Mouse (Mus musculus) intestine, postnatal 0 days (tissue): ENCODE measurements around the gene Atg10. TPM values are rescaled to one million over a fixed set of nuclear protein-coding genes. Genes with fewer than 3 reads are reported as not detected.

Source experiments
- ATAC-seq: fragments of 200-750 bp; cut with Nextera tagmentation; 2 replicates; pipeline ENCODE4 v1.8.0; 2017; ENCODE audit warnings: mild to moderate bottlenecking, moderate TSS enrichment, moderate library complexity
- H3K27ac ChIP-seq: fragments of 300-500 bp; sonication (generic); 2 replicates; pipeline ENCODE4 v1.5.1; 2014; ENCODE audit warnings: mild to moderate bottlenecking, low read depth, low read length, moderate library complexity
- H3K27me3 ChIP-seq: fragments of 300-500 bp; sonication (generic); replicated peaks from 2 replicates; pipeline ENCODE4 v1.6.1; 2014; ENCODE audit warnings: low read length, mixed read lengths; ENCODE audit not compliant: control insufficient read depth, insufficient read depth
- H3K36me3 ChIP-seq: fragments of 300-500 bp; sonication (generic); 2 replicates; pipeline ENCODE4 v1.6.1; 2014; ENCODE audit warnings: mild to moderate bottlenecking, moderate library complexity; ENCODE audit not compliant: control insufficient read depth, insufficient read depth
- H3K4me1 ChIP-seq: fragments of 300-500 bp; sonication (generic); replicated peaks from 2 replicates; pipeline ENCODE4 v1.6.1; 2014; ENCODE audit warnings: antibody characterized with exemption, low read length, mixed read lengths; ENCODE audit not compliant: control insufficient read depth, insufficient read depth
- H3K4me2 ChIP-seq: fragments of 300-500 bp; sonication (generic); replicated peaks from 2 replicates; pipeline ENCODE4 v1.6.1; 2014; ENCODE audit warnings: low read depth, mild to moderate bottlenecking, moderate library complexity
- H3K4me3 ChIP-seq: fragments of 300-500 bp; sonication (generic); 2 replicates; pipeline ENCODE4 v1.5.1; 2014; ENCODE audit warnings: low read depth, low read length
- H3K9ac ChIP-seq: fragments of 300-500 bp; sonication (generic); 2 replicates; pipeline ENCODE4 v1.6.1; 2014; ENCODE audit warnings: mild to moderate bottlenecking, low read depth, low read length
- H3K9me3 ChIP-seq: fragments of 300-500 bp; sonication (generic); 2 replicates; pipeline ENCODE4 v1.6.1; 2016; ENCODE audit warnings: mixed run types; ENCODE audit not compliant: control insufficient read depth
- CTCF ChIP-seq: sonication (generic); IDR thresholded peaks from 2 replicates; pipeline ENCODE4 v1.5.1; 2016; ENCODE audit warnings: low read depth, mild to moderate bottlenecking, control low read depth, antibody characterized with exemption, moderate library complexity
- WGBS: fragments of 180-500 bp; shearing (Covaris S2); extraction: QIAGEN DNeasy Blood & Tissue Kit; methylation state at CpG from one replicate; pipeline ENCODE4 v1.1.7; 2014; 5-methylcytosine and 5-hydroxymethylcytosine counted together
- polyA plus RNA-seq: library from polyadenylated mRNA; unstranded; fragments of >200 nt; fragmentation: Nextera tagmentation; extraction: Ambion mirVana; gene quantifications from 2 replicates; pipeline ENCODE4 v1.2.1, GENCODE M21; 2015

Atg10 gene
- polyA plus RNA-seq, 1 experiment from 2014 or later: 24.5 TPM

- Histone ChIP-seq H3K27ac (no peak overlapping the region), H3K9me3 (no peaks in the 10 kb centered on the region), H3K27me3 (no peaks in the 10 kb centered on the region), H3K9ac (no peak overlapping the region), H3K36me3 (no peaks in the 10 kb centered on the region), H3K4me2 (no peak overlapping the region), H3K4me1 (no peaks in the 10 kb centered on the region), H3K4me3 (no peak overlapping the region)
- TF ChIP-seq CTCF: no peak
- 91% methylated on average over 5 of the region's 5 CpGs for WGBS
- ATAC-seq: no peak
Observed at GRCm38 (mm10) chr13:90890111-90890510, 333.7 kb downstream of the Atg10 start.

- under 1% methylated on average over 18 of the region's 18 CpGs for WGBS
- H3K27me3 ChIP-seq: no peaks in the 10 kb centered on the region
- H3K9ac ChIP-seq: no peak overlapping the region
- peak; percentile 82 for TF ChIP-seq CTCF
- peak overlapping the region; percentile 72 for H3K4me2 ChIP-seq
- H3K36me3 ChIP-seq: no peaks in the 10 kb centered on the region
- peak; percentile 68 for ATAC-seq
- H3K4me1 ChIP-seq: no peaks in the 10 kb centered on the region
- H3K27ac ChIP-seq: no peak overlapping the region
- H3K9me3 ChIP-seq: no peaks in the 10 kb centered on the region
- peak overlapping the region; percentile 36 for H3K4me3 ChIP-seq
Observed at GRCm38 (mm10) chr13:90886568-90886983, 337.2 kb downstream of the Atg10 start.

GRCm38 (mm10) chr13:90885856-90886532 is 337.8 kb downstream of the Atg10 start:
- Histone ChIP-seq H3K4me1 (no peaks in the 10 kb centered on the region), H3K36me3 (no peaks in the 10 kb centered on the region), H3K27ac (no peak overlapping the region), H3K4me3 (peak overlapping the region; percentile 36), H3K27me3 (no peaks in the 10 kb centered on the region), H3K9ac (no peak overlapping the region), H3K9me3 (no peaks in the 10 kb centered on the region), H3K4me2 (peak overlapping the region; percentile 72)
- no peak for TF ChIP-seq CTCF
- ATAC-seq: 0 out of 2 replicates have a peak, but pooled peaks have one; percentile 16
- WGBS: 36% methylated on average over 13 of the region's 13 CpGs

Other genes with a start within 250 kb of the Atg10 start
- 30.1 and 31.8 TPM in 2 replicates for gene Ssbp2, start 236.3 kb upstream of the Atg10 start, polyA plus RNA-seq